Mouse (Mus musculus) spleen, adult 2 months (tissue): Measurements from ENCODE around the gene Ispd. TPM values are rescaled to one million over a fixed set of nuclear protein-coding genes. Genes with fewer than 3 reads are reported as not detected.

Source experiments
- DNase-seq, 2 experiments: peaks; one replicate each; pipeline versions ENCODE4 v3.0.0 to v3.0.0-alpha.2; 2012 to 2021; ENCODE audit warnings: low spot score in 2 of 2, low read depth in 1 of 2
- H3K27ac ChIP-seq: fragments of 200-500 bp; 2 replicates; pipeline ENCODE4 v1.5.1; 2012; ENCODE audit warnings: low read length, inconsistent platforms; ENCODE audit not compliant: insufficient read depth
- H3K27me3 ChIP-seq: fragments of 200-500 bp; 2 replicates; pipeline ENCODE4 v1.6.1; 2012; ENCODE audit warnings: mild to moderate bottlenecking, moderate library complexity, low read length, inconsistent platforms; ENCODE audit not compliant: control insufficient read depth, insufficient read depth
- H3K36me3 ChIP-seq: fragments of 200-500 bp; 2 replicates; pipeline ENCODE4 v1.6.1; 2012; ENCODE audit warnings: mild to moderate bottlenecking, low read length, inconsistent platforms; ENCODE audit not compliant: control insufficient read depth, insufficient read depth
- H3K4me1 ChIP-seq: fragments of 200-500 bp; 2 replicates; pipeline ENCODE4 v1.6.1; 2011; ENCODE audit warnings: inconsistent platforms; ENCODE audit not compliant: control insufficient read depth, insufficient read depth, insufficient read length
- H3K4me3 ChIP-seq: fragments of 200-500 bp; 2 replicates; pipeline ENCODE4 v1.5.1; 2011; ENCODE audit warnings: mild to moderate bottlenecking, inconsistent platforms; ENCODE audit not compliant: insufficient read depth, insufficient read length; ENCODE audit errors: extremely low read depth
- CTCF ChIP-seq: fragments of 200-500 bp; IDR thresholded peaks from 2 replicates; pipeline ENCODE4 v1.5.1; 2011; ENCODE audit warnings: mild to moderate bottlenecking, inconsistent platforms; ENCODE audit not compliant: insufficient read depth, insufficient read length, insufficient replicate concordance; ENCODE audit errors: extremely low read depth
- POLR2A ChIP-seq: fragments of 200-500 bp; IDR thresholded peaks from 2 replicates; pipeline ENCODE4 v1.6.1; 2011; ENCODE audit warnings: low read depth, low read length, inconsistent platforms
- WGBS: fragments of 180-500 bp; shearing (Covaris S2); methylation state at CpG from one replicate; pipeline ENCODE4 v1.1.7; 2018; 5-methylcytosine and 5-hydroxymethylcytosine counted together
- polyA plus RNA-seq: library from polyadenylated mRNA; depleted of rRNA; stranded (reverse); fragments of >200 nt; gene quantifications from 2 replicates; pipeline ENCODE4 v1.2.3, GENCODE M21; 2012

The Ispd gene
- polyA plus RNA-seq, 1 experiment, result 0.54 TPM

DNA sequence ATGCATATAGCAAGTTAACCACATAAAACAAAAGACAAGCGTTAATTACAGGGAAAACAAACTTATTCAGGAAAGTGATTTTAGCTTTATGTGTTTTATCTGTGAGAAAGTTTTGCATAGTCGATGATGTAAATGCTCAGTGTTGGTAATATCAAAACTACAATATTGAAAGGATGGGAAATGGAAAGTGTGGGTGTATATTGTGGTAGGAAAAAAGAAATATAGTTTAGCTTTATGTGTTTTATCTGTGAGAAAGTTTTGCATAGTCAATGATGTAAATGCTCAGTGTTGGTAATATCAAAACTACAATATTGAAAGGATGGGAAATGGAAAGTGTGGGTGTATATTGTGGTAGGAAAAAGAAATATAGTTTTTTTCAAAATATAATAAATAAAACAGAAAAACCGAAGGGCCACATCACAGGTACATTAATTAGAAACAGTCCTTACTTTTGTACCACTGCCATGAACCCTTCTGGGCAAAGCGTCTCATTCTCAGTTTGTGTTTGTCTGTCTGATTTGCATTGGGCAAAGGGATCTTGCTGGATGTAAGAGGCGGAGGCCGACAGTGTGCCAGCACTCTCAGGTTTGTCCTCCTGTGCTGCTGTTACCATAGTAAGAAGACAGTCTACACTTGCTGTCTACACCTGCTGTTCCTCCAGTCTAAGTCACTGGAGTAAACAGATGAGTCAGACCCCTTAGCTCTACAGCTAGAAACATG lies 87.2 kb downstream of the Ispd start:
- Histone ChIP-seq H3K27ac (no peak overlapping the region), H3K36me3 (no peaks in the 10 kb centered on the region), H3K4me3 (no peak overlapping the region), H3K27me3 (no peaks in the 10 kb centered on the region), H3K4me1 (no peaks in the 10 kb centered on the region)
- WGBS, result 80% methylated on average over 6 of the region's 6 CpGs
- no peak for TF ChIP-seq POLR2A
- DNase-seq, result no peak

DNA sequence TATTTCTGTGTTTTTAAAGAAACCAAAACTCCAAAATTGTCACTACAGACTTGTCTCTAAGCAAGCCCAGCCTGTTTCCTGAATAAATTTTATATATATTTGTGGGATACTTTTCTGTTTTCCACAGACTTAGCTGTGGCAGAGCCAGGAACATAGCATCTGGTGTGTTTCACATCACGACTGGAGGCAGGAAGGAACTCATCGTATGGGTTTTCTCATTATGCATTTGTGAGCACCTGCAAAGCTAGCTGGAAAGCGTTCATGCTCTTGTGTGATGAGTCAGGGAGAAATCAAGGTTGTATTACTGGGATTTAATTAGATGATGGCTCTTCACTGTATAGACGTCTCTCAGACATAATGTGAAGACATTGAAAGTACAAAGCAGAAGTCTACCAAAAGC lies 90.2 kb downstream of the Ispd start:
- 80% methylated on average over 4 of the region's 4 CpGs for WGBS
- H3K27me3 ChIP-seq, result no peaks in the 10 kb centered on the region
- no peak for DNase-seq
- no peak overlapping the region for H3K27ac ChIP-seq
- H3K36me3 ChIP-seq, result no peaks in the 10 kb centered on the region
- no peaks in the 10 kb centered on the region for H3K4me1 ChIP-seq
- TF ChIP-seq POLR2A, result no peak
- TF ChIP-seq CTCF, result no peak
- no peak overlapping the region for H3K4me3 ChIP-seq

DNA sequence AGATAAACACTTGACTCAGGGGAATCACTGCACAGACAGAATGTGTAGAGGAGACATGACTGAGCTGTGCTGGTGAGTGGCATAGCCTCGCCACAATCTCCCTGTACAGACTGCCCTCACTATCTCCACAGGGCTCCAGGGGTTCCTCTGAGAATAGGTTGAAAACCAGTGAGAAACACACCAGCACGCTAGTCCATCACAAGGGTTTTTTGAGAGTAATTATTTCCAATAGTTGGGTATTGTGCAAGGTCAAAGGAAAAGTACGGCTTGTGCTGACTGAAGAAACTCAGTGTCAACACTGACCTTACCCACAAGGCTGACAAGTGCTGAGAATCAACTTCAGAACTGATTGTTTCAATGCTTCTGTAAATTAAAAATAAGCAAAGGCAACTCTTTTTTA lies 92.9 kb downstream of the Ispd start:
- TF ChIP-seq POLR2A (no peak), CTCF (no peak)
- DNase-seq, result no peak

DNA sequence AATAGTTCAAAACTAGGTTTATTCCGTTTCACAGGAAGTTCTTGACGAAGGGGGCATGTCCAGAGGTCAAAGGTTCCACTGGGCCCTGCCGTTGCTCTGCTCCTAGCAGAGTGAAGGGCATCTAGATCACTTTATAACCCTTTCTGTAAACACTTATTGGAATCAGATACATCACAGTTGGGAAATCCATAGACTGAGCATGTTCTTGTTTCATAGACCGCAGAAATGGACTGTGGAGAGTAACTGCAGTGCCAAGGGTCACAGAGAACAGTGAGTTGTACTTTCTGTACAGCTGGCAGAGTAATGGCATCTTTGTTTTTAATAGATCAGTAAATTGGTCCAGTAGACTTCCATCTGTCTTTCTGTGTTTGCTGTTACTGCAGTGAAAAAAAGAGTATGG lies 94.0 kb downstream of the Ispd start:
- H3K4me1 ChIP-seq, result no peaks in the 10 kb centered on the region
- TF ChIP-seq CTCF, result no peak
- TF ChIP-seq POLR2A, result no peak
- H3K27me3 ChIP-seq, result no peaks in the 10 kb centered on the region
- H3K27ac ChIP-seq, result no peak overlapping the region
- no peaks in the 10 kb centered on the region for H3K36me3 ChIP-seq
- 91% methylated on average over 4 of the region's 4 CpGs for WGBS
- no peak overlapping the region for H3K4me3 ChIP-seq
- DNase-seq, result no peak

More for the DNA sequence above, 92.9 kb downstream of the Ispd start:
- Histone ChIP-seq H3K4me3 (no peak overlapping the region), H3K4me1 (no peaks in the 10 kb centered on the region), H3K36me3 (no peaks in the 10 kb centered on the region), H3K27me3 (no peaks in the 10 kb centered on the region), H3K27ac (no peak overlapping the region)
- 87% methylated on average over 3 of the region's 3 CpGs for WGBS

DNA sequence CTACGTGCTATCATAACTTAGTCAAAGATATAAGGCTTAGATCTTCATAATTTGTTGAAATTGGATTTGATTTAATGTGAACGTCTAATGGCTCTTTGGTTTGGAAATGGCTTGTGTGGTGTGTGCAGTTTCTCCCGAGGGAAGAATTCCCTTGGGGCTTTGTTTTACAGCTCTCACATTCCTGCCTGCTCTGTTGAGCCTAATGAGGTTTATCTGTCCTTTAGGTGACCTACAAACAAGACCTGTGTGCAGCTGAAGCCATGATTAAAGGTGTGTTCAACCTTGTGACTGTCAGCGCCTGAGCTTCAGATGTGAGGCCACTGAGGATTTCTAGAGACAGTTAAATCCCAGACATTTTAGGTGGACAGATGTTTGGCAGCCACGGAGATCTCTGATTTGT lies 95.2 kb downstream of the Ispd start:
- H3K4me1 ChIP-seq, result no peaks in the 10 kb centered on the region
- no peak overlapping the region for H3K4me3 ChIP-seq
- 83% methylated on average over 5 of the region's 5 CpGs for WGBS
- H3K36me3 ChIP-seq, result no peaks in the 10 kb centered on the region
- no peak for DNase-seq
- H3K27me3 ChIP-seq, result no peaks in the 10 kb centered on the region
- no peak overlapping the region for H3K27ac ChIP-seq
- TF ChIP-seq CTCF (no peak), POLR2A (no peak)

DNA sequence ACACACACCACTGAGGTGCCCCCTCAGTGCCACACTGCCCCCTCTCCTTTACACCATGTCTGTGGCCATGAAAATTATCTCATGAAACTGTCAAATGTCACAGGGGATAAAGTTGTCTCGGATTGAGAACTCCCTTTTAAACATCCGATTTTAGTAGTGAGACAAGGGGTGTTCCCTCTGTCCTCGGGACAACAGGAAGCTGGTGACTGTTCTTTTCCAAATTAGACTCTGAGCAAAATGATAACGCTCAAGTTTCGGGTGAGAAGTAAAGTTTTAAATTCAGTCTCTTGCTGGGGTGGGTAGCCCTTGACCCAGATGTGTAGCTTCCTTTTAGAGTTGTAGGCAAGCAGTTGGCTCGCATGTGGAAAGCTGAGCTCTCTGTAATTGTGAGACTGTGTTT lies 96.3 kb downstream of the Ispd start:
- DNase-seq, result no peak
- H3K36me3 ChIP-seq, result no peaks in the 10 kb centered on the region
- no peak for TF ChIP-seq CTCF
- no peak for TF ChIP-seq POLR2A
- no peaks in the 10 kb centered on the region for H3K27me3 ChIP-seq
- no peak overlapping the region for H3K27ac ChIP-seq
- WGBS, result 74% methylated on average over 6 of the region's 6 CpGs
- H3K4me1 ChIP-seq, result no peaks in the 10 kb centered on the region
- no peak overlapping the region for H3K4me3 ChIP-seq

DNA sequence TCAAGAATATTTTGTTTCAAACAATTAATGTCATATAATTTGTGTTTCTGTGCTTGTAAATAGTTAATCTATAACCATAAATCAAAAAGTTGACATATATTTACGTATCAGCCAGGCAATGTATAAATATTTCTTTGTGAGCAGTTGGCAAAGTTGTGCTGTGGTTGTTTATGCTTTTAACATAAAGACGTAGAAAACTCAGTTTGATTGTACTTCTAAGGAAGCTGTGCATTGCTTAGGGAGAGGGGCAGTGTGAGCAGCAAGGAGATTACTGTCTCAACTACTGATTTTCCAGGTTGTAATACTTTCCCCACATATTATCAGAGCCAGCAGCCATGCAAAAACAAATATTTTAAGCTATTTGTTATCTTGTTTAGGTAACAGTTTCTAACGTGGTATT lies 96.7 kb downstream of the Ispd start:
- Histone ChIP-seq H3K36me3 (no peaks in the 10 kb centered on the region), H3K27ac (no peak overlapping the region), H3K4me1 (no peaks in the 10 kb centered on the region), H3K27me3 (no peaks in the 10 kb centered on the region), H3K4me3 (no peak overlapping the region)
- 89% methylated on average over 3 of the region's 3 CpGs for WGBS
- no peak for DNase-seq
- TF ChIP-seq CTCF (no peak), POLR2A (no peak)
